Mouse (Mus musculus) left cerebral cortex, postnatal 10 days (tissue): Measurements from ENCODE around the gene Cyp3a41a. TPM values are rescaled to one million over a fixed set of nuclear protein-coding genes. Genes with fewer than 3 reads are reported as not detected.
"Not testable (repeated sequence)": the region's sequence is repeated elsewhere in the genome, so short reads cannot be mapped to it uniquely, and the experiment has no call there.

Experiments
- DNase-seq, 2 experiments: peaks; one replicate each; pipeline ENCODE4 v3.0.0; 2021 to 2022; ENCODE audit warnings: low spot score in 2 of 2, mixed read lengths in 1 of 2; ENCODE audit errors: extremely low spot score in 1 of 2
- intact Hi-C: fragments of 180-260 bp; cut with DNase I; formaldehyde crosslinking; loops from one replicate; pipeline ENCODE4 v1.15.1; 2025
- total RNA-seq, 2 experiments: library from RNA; stranded (reverse); gene quantifications; 2 replicates each; pipeline ENCODE4 v1.2.3; 2021

The Cyp3a41a gene
- total RNA-seq = not detected

DNA sequence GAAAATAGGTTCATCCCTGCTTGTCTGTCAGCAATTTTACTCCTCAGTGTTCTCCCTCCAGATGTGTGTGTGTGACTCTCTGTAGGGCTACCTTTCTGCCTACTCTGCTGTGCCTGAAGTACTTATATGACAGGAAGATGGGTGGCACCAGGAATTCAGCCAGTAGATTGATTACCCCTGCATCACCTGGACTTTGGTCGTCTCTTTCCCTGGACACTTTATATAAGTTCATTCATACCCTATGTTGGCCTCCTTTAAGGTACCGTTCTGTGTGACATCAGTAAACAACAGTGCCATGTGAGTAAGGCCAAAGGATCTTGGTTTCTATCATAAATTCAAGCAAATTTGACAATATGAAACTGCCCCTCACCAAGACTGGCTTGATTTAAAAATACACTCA lies at the start of gene Cyp3a41a:
Cyp3a41a (minus strand) TSS at position 101 of the 400 bp plus-strand sequence.
- intact Hi-C loops, DNase-seq: not testable (repeated sequence)

- DNase-seq, intact Hi-C loops: not testable (repeated sequence)
Measured at GRCm38 (mm10) chr5:145737512-145737911, 17.6 kb upstream of the Cyp3a41a start.

- DNase-seq, intact Hi-C loops: not testable (repeated sequence)
Measured at GRCm38 (mm10) chr5:145714296-145714695, 5.6 kb downstream of the Cyp3a41a start.

DNA sequence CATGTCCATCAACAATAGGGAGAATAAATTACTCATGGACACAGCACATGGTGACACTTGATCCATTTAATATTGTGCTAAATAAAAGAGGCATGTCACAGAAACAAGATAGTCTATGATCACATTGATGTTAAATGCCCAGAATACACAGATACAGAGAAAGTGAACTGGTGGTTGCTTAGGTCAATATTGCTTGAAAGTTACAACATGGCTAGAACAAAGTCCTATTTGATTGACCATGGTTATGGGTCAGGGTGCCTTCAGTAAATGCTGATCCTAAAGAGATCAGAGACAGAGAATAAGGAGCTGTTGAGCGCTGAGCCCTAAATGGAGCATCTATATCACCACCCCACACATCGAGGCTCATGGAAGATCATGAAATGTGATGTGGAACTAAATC lies 12.6 kb downstream of the Cyp3a41a start:
- intact Hi-C loops = not testable (repeated sequence)

DNA sequence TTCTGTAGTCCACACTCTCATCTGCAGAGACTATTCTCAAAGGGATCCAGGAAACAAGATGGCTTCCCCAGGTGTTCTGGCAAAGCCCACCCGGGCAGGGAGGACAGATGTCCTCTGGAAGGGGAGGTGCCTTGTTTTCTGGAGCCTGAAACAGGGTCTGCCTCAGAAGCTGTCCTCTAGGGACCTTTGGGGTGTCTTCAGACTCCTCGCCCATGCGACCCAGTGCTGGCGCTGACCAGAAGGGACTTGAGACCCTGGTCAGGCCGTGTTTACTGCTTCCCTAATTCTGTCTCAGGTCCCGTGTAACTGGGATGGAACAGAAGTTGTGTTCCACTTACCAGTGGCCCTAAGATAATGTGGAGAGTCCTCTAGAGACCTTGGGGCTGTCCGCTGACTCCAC lies 57.9 kb downstream of the Cyp3a41a start:
- intact Hi-C loops = no loop called here
- no peak for DNase-seq

More for the DNA sequence above, 12.6 kb downstream of the Cyp3a41a start:
- DNase-seq = not testable (repeated sequence)

DNA sequence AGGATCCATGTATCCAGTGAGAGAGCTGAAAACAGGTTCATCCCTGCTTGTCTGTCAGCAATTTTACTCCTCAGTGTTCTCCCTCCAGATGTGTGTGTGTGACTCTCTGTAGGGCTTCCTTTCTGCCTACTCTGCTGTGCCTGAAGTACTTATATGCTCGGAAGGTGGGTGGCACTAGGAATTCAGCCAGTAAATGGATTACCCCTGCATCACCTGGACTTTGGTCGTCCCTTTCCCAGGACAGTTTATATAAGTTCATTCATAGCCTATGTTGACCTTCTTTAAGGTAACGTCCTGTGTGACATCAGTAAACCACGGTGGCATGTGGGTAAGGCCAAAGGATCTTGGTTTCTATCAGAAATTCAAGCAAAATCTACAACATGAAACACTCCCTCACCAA lies 72.2 kb downstream of the Cyp3a41a start:
- intact Hi-C loops = no loop called here
- no peak for DNase-seq

Other genes with a start within 250 kb of the Cyp3a41a start
- gene Cyp3a41b, start 135.4 kb downstream of the Cyp3a41a start, total RNA-seq = not detected
- not detected for gene Cyp3a44, start 85.7 kb upstream of the Cyp3a41a start, total RNA-seq
- gene Cyp3a11, start 159.8 kb upstream of the Cyp3a41a start, total RNA-seq = not detected